Mouse (Mus musculus): ENCODE data around the gene Nhlrc2. TPM values are rescaled to one million over a fixed set of nuclear protein-coding genes. Genes with fewer than 3 reads are reported as not detected.

The Nhlrc2 gene
- total RNA-seq, 2 experiments from 2014 or later = 3.8 to 6.1 TPM

DNA sequence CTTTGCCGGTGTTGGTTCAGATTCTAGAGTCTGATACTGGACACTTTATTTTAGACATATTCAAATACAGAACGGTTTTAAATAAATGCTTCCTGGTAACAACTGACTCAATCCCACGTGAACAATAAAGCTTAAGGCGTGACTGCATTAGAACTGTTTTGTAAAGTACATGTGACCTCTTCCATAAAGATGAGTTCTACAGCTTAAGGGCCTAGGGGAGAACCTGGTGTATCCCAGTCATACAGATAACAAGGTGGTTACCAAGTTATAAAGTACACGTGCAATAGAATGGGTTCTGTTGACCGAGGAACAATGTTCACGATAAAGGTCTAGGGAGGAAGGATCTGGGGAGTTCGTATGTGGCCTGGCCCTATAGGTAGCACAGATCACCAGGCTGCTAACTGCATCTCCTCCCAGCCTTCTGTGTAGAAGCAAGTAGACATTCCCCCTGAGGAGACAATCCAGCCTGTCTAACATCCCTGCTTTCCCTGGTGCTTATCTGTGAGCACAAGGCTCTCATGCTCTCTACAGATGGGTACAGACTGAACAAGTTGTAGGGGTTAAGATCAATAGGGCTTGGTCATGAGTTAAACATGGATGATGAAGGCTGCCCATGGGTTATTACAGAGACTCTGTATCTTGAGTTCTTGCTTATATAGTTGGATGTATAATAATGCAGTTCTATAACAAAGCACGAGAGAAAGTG, 14.5 kb downstream of the Nhlrc2 start:
- no peak for ATAC-seq (replicated peaks; ENCODE audit: low FRiP score, poor library complexity, severe bottlenecking)

DNA sequence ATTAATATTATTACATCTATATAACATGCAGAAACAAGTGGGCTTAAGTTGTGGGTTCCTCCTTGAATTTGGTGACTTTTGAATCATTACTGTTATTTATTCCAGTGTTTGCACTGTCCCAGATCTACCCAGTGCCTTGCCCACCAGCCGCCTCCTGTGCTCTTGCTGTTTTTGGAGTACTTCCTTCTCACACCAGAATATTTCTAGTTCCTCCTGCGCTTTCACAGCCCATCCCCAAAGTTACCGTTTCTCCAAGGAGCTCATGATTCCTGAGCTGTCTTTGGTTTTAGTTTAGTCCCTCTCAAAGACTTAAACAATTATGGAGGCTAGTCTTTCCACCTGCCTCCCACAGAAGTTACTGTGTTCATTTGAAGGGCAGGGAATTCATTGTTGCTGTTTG, 15.4 kb downstream of the Nhlrc2 start:
- ATAC-seq (replicated peaks; ENCODE audit: low FRiP score, poor library complexity, severe bottlenecking) = no peak

DNA sequence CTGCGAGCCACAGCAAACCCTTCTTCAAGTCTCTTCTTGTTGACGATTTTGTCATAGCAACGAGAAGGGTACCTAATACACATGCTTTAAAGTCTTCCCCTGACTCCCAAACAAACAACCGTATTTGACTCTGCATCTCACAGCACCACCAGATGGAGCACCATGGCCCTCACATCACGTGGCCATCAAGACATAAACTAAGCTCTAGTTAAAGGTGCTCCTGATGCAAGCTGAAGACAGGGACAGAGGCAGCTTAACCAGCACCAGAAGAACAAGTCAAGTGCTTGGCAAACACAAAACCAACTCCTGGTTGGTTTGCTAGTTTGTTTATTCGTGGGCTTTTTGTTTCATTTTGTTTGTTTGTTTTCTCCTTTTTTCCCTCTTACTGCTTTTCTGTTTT, 17.3 kb downstream of the Nhlrc2 start:
- ATAC-seq (replicated peaks; ENCODE audit: low FRiP score, poor library complexity, severe bottlenecking) = no peak

- no peak for ATAC-seq (replicated peaks; ENCODE audit: low FRiP score, poor library complexity, severe bottlenecking)
These were observed 18.0 kb downstream of the Nhlrc2 start for GRCm38 (mm10) chr19:56566041-56566440.

DNA sequence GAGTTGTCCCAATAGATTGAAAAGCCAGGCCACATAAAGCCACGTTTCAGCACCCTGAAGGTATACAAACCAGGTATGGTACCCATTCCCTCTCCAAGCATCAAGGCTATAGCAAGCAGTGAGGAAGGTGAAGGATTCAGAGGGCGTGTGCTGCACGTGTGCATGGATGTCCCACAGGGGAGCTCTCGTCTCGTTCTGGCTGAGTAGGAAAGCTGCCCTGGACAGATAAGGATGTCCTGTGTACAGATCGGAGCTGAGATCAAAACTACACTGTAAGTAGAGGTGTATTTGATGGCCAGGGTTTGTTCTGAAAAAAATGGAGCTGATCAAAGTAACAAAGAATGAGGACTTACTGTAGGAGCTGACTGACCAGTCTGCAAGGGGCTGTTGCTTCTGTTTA, 18.9 kb downstream of the Nhlrc2 start:
- no peak for ATAC-seq (replicated peaks; ENCODE audit: low FRiP score, poor library complexity, severe bottlenecking)

- ATAC-seq (replicated peaks; ENCODE audit: low FRiP score, poor library complexity, severe bottlenecking) = no peak
These were observed 22.7 kb downstream of the Nhlrc2 start for GRCm38 (mm10) chr19:56570781-56571180.

GRCm38 (mm10) chr19:56571234-56571633, 23.2 kb downstream of the Nhlrc2 start:
- ATAC-seq (replicated peaks; ENCODE audit: low FRiP score, poor library complexity, severe bottlenecking) = no peak

- no peak for ATAC-seq (replicated peaks; ENCODE audit: low FRiP score, poor library complexity, severe bottlenecking)
These were observed 23.9 kb downstream of the Nhlrc2 start for GRCm38 (mm10) chr19:56571913-56572312.

- no peak for ATAC-seq (replicated peaks; ENCODE audit: low FRiP score, poor library complexity, severe bottlenecking)
These were observed 25.1 kb downstream of the Nhlrc2 start for GRCm38 (mm10) chr19:56573184-56573583.

DNA sequence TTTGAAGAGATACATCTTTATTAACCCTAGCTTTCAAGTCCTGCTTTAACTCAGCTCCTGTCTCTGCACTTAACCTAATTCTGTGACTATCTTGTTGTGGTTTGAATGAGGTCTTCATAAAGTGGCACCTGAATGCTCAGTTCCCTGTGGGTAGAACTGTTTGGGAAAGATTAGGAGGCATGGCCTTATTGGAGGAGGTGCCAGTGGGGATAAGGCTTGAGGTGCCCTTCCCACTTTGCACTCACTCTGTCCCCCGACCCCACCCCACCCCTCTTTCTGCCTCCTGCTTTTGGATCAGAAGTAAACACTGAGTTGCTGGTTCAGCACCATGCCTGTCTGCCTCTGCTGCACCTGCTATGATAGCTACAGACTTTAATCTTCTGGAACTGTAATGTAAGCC, 29.7 kb downstream of the Nhlrc2 start:
- ATAC-seq (replicated peaks; ENCODE audit: low FRiP score, poor library complexity, severe bottlenecking) = no peak

DNA sequence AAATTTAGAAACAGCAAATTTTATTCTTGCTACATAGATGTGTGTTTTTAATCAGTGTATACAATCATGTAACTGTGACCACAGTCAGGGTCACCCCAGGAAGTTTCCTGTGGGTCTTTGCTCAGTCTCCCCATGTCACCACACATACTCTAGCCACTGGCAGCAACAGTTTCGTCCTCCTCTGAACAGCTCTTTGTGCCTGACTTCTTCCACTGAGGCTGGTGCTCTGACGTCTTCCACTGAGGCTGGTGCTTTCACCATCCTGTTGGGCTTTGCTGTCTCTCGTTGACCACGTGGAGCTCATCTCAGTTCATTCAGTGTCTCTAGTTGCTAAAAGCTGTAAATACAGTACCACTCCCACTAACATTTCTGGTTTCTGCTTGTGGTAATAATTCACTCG, 33.9 kb downstream of the Nhlrc2 start:
- no peak for ATAC-seq (replicated peaks; ENCODE audit: low FRiP score, poor library complexity, severe bottlenecking)

GRCm38 (mm10) chr19:56583785-56584184, 35.7 kb downstream of the Nhlrc2 start:
- ATAC-seq (replicated peaks; ENCODE audit: low FRiP score, poor library complexity, severe bottlenecking) = no peak

DNA sequence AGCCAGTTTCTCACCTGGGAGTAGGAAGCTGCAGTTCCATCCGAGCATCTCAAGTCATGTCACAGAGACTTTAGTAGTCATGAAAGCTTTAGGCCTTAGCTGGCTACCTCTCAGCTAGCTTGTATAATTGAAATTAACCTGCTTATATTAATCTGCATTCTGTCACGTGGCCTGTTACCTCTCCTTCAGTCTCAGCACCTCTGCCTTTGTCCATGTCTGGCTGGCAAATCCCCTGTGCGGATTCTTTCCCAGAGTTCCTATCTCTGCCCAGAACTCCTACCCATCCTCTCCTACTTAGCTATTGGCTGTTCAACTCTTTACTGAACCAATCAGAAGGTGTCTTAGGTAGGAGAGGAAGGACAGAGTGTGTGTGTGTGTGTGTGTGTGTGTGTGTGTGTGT, 36.2 kb downstream of the Nhlrc2 start:
- ATAC-seq (replicated peaks; ENCODE audit: low FRiP score, poor library complexity, severe bottlenecking) = no peak

GRCm38 (mm10) chr19:56586320-56586719, 38.3 kb downstream of the Nhlrc2 start:
- no peak for ATAC-seq (replicated peaks; ENCODE audit: low FRiP score, poor library complexity, severe bottlenecking)

DNA sequence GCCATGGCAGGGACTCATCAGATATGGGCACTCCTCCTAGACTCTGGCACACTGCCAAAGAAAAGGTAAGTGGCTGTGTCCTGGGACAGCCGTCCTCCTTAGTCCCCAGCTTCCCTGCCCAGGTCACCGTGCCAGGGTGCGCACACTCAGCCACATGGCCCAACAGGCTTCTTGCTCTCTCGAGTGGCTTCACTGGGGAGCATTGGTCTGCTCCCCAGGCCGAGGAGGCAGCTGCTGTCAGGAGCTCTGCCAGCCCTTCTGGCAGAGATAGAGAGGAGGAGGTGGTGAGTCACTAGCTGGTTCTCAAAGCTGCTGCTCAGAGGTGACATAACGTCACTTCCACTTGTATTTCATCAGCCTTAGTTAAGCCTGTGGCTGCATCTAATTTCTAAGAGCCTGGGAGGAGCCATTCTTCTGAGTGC, 40.2 kb downstream of the Nhlrc2 start:
- 0 out of 2 replicates have a peak, but pooled peaks have one; percentile 26 for ATAC-seq (replicated peaks; ENCODE audit: low FRiP score, poor library complexity, severe bottlenecking)

DNA sequence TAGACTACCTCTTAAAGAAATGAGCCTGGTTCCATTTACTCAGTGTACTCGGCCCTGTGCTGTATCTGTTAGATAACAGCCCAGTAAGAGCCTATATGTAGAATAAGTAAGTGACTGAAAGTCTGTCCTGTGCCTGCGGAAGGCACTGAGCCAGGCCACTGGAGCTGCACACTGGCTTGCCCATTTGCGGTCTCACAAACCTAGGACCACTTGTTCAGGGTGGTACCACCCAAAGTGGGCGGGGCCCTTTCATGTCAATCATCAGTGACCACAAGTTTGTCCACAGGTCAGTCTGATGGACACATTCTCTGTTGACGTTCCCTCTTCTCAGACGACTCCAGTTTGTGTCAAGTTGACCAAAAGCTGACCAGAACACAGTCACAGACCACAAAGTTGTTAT, 40.9 kb downstream of the Nhlrc2 start:
- ATAC-seq (replicated peaks; ENCODE audit: low FRiP score, poor library complexity, severe bottlenecking) = no peak

DNA sequence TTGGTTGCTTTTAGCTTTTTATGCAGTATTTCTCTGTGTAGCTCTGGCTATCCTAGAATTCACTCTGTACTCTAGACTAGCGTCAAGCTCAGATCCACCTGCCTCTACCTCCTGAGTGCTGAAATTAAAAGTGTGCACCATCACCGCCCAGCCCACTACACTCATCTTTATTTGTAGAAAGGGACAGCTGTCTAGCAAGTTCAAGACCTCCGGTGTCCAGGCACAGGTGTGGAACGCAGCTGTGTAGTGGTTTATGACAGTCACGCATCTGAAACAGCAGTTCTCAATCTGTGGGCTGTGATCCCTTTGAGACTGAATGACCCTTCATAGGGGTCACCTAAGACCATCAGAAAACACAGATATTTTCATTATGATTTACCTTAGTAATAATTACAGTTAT, 41.4 kb downstream of the Nhlrc2 start:
- no peak for ATAC-seq (replicated peaks; ENCODE audit: low FRiP score, poor library complexity, severe bottlenecking)

GRCm38 (mm10) chr19:56590250-56590649, 42.2 kb downstream of the Nhlrc2 start:
- ATAC-seq (replicated peaks; ENCODE audit: low FRiP score, poor library complexity, severe bottlenecking) = no peak

DNA sequence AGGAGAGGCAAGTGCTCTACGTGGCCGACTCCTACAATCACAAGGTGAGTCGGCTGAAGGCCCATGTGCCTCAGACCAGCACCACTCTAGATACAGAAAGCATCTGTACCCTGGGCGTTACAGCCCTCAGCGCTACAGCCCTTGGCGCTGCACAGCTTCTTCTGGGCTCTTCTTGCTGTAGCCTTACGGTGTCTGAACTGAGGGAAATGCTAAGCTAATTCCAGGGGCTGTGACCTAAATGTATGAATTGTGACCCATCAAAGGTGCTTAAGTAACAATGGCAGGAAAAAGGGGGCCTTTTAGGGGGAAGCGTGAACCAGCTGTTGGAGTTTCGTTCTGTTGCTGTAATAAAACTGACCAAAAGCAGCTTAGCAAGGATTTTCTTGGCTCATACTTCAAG, 44.4 kb downstream of the Nhlrc2 start:
- ATAC-seq (replicated peaks; ENCODE audit: low FRiP score, poor library complexity, severe bottlenecking) = no peak

GRCm38 (mm10) chr19:56599996-56600395, 51.9 kb downstream of the Nhlrc2 start:
- no peak for ATAC-seq (replicated peaks; ENCODE audit: low FRiP score, poor library complexity, severe bottlenecking)

DNA sequence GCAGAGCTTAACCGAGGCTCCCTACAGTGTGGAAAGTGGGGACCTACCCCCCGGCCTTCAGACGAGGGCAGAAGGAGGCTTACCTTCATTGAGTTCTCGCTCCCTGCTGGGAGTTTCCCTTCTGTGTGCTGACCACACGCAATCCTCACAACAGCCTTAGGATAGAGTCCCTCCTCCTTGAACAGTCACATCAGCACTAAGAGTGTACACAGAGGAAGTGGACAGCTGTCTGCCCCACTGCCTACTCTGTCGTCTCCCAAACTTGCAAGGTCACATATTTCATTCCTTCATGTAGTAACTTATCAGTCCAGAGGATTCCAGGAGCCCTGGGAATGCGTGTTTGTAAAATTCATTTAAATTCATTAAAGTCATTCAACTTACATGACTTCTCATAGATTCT, 52.7 kb downstream of the Nhlrc2 start:
- ATAC-seq (replicated peaks; ENCODE audit: low FRiP score, poor library complexity, severe bottlenecking) = no peak

DNA sequence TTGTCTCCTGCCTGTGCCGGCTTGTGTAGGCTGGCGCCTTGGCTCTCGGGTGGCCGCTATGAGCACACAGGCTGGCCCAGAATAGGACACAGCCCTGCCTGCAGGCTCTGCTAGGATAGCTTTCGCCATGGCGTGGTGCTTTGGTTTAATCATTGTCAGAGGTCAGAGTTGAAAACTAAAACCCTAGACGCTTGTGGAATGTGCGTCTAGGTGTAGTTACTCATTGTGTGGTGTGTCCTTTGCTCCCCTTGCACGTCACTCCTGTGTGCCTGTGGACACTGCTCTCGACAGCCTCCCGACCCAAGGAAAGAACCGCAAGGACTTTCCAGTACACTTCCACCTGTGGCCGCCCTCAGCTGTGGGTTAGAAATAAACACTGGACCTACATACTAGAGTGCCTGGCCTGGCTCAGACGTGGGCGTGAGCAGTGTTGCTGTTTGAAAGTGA, 53.9 kb downstream of the Nhlrc2 start:
- ATAC-seq (replicated peaks; ENCODE audit: low FRiP score, poor library complexity, severe bottlenecking) = no peak

All from erythroblast, adult 5-6 weeks (primary cell).